Mouse (Mus musculus) liver, embryonic 12.5 days (tissue): ENCODE measurements around the gene Rgs19. TPM values are rescaled to one million over a fixed set of nuclear protein-coding genes. Genes with fewer than 3 reads are reported as not detected.

Source experiments
- ATAC-seq: fragments of 200-750 bp; cut with Nextera tagmentation; 2 replicates; pipeline ENCODE4 v1.8.0; 2017; ENCODE audit warnings: moderate number of reproducible peaks, mild to moderate bottlenecking, moderate library complexity
- H3K27ac ChIP-seq: fragments of 300-500 bp; sonication (generic); 2 replicates; pipeline ENCODE4 v1.5.1; 2016; ENCODE audit warnings: mild to moderate bottlenecking
- H3K27me3 ChIP-seq: fragments of 300-500 bp; sonication (generic); replicated peaks from 2 replicates; pipeline ENCODE4 v1.6.1; 2016; ENCODE audit warnings: mild to moderate bottlenecking, moderate library complexity
- H3K36me3 ChIP-seq: fragments of 300-500 bp; sonication (generic); 2 replicates; pipeline ENCODE4 v1.6.1; 2016; ENCODE audit warnings: mild to moderate bottlenecking, moderate library complexity
- H3K4me1 ChIP-seq: fragments of 300-500 bp; sonication (generic); 2 replicates; pipeline ENCODE4 v1.6.1; 2016
- H3K4me2 ChIP-seq: fragments of 300-500 bp; sonication (generic); 2 replicates; pipeline ENCODE4 v1.6.1; 2016; ENCODE audit warnings: mild to moderate bottlenecking, moderate library complexity
- H3K4me3 ChIP-seq: fragments of 300-500 bp; sonication (generic); 2 replicates; pipeline ENCODE4 v1.5.1; 2016; ENCODE audit warnings: mild to moderate bottlenecking, moderate library complexity
- H3K9ac ChIP-seq: fragments of 300-500 bp; sonication (generic); 2 replicates; pipeline ENCODE4 v1.6.1; 2016; ENCODE audit warnings: mild to moderate bottlenecking, moderate library complexity
- H3K9me3 ChIP-seq: fragments of 300-500 bp; sonication (generic); replicated peaks from 2 replicates; pipeline ENCODE4 v1.6.1; 2016; ENCODE audit warnings: mild to moderate bottlenecking, moderate library complexity
- WGBS: fragments of 180-500 bp; shearing (Covaris S2); methylation state at CpG from one replicate; pipeline ENCODE4 v1.1.7; 2016; ENCODE audit not compliant: insufficient replicate concordance; 5-methylcytosine and 5-hydroxymethylcytosine counted together
- polyA plus RNA-seq: library from polyadenylated mRNA; unstranded; fragments of >200 nt; fragmentation: Nextera tagmentation; extraction: Ambion mirVana; gene quantifications from 2 replicates; pipeline ENCODE4 v1.2.1, GENCODE M21; 2016

Rgs19 gene
- 24.0 and 26.9 TPM in 2 replicates for polyA plus RNA-seq

GRCm38 (mm10) chr2:181693339-181694280, at the start of gene Rgs19:
Gene Rgs19, minus strand, starts transcription at chr2:181693977.
- Histone ChIP-seq H3K4me3 (peak within 1 kb of the TSS; percentile 62), H3K27me3 (peaks cover 27% of the 10 kb centered on the region), H3K4me1 (peaks cover 29% of the 10 kb centered on the region), H3K27ac (peak within 1 kb of the TSS; percentile 51; the same call in 1 of the 2 replicates), H3K9me3 (no peaks in the 10 kb centered on the region), H3K4me2 (peak within 1 kb of the TSS; percentile 87), H3K36me3 (peaks cover 14% of the 10 kb centered on the region), H3K9ac (peak within 1 kb of the TSS; percentile 65)
- ATAC-seq = peak; percentile 65
- WGBS = under 1% methylated on average over 74 of the region's 75 CpGs

- Histone ChIP-seq H3K9ac (no peak overlapping the region), H3K36me3 (no peaks in the 10 kb centered on the region), H3K4me3 (no peak overlapping the region), H3K27ac (no peak overlapping the region), H3K4me1 (no peaks in the 10 kb centered on the region), H3K27me3 (no peaks in the 10 kb centered on the region), H3K9me3 (no peaks in the 10 kb centered on the region), H3K4me2 (no peak overlapping the region)
- no peak for ATAC-seq
- WGBS = 40% methylated on average over 3 of the region's 3 CpGs
Measured at GRCm38 (mm10) chr2:181730051-181730450, 36.3 kb upstream of the Rgs19 start.

- no peak overlapping the region for H3K4me2 ChIP-seq
- H3K4me3 ChIP-seq = no peak overlapping the region
- H3K36me3 ChIP-seq = no peaks in the 10 kb centered on the region
- H3K4me1 ChIP-seq = no peaks in the 10 kb centered on the region
- no peaks in the 10 kb centered on the region for H3K9me3 ChIP-seq
- no peaks in the 10 kb centered on the region for H3K27me3 ChIP-seq
- no peak for ATAC-seq
- H3K27ac ChIP-seq = no peak overlapping the region
- H3K9ac ChIP-seq = no peak overlapping the region
- WGBS = 38% methylated on average over 9 of the region's 9 CpGs
Measured at GRCm38 (mm10) chr2:181727659-181728262, 34.0 kb upstream of the Rgs19 start.

- no peak overlapping the region for H3K9ac ChIP-seq
- H3K4me2 ChIP-seq = no peak overlapping the region
- WGBS = 9% methylated on average over 3 of the region's 3 CpGs
- no peaks in the 10 kb centered on the region for H3K9me3 ChIP-seq
- H3K4me3 ChIP-seq = no peak overlapping the region
- H3K27me3 ChIP-seq = no peaks in the 10 kb centered on the region
- no peaks in the 10 kb centered on the region for H3K4me1 ChIP-seq
- no peak for ATAC-seq
- no peak overlapping the region for H3K27ac ChIP-seq
- H3K36me3 ChIP-seq = no peaks in the 10 kb centered on the region
Measured at GRCm38 (mm10) chr2:181722213-181722612, 28.4 kb upstream of the Rgs19 start.

GRCm38 (mm10) chr2:181721200-181721599, 27.4 kb upstream of the Rgs19 start:
- H3K27me3 ChIP-seq = no peaks in the 10 kb centered on the region
- no peak overlapping the region for H3K27ac ChIP-seq
- no peak overlapping the region for H3K4me2 ChIP-seq
- H3K9ac ChIP-seq = no peak overlapping the region
- no peak for ATAC-seq
- no peaks in the 10 kb centered on the region for H3K36me3 ChIP-seq
- H3K4me3 ChIP-seq = no peak overlapping the region
- H3K4me1 ChIP-seq = no peaks in the 10 kb centered on the region
- H3K9me3 ChIP-seq = no peaks in the 10 kb centered on the region

GRCm38 (mm10) chr2:181720061-181720460, 26.3 kb upstream of the Rgs19 start:
- Histone ChIP-seq H3K27me3 (no peaks in the 10 kb centered on the region), H3K9ac (no peak overlapping the region), H3K27ac (no peak overlapping the region), H3K36me3 (no peaks in the 10 kb centered on the region), H3K4me1 (peaks cover 1% of the 10 kb centered on the region), H3K4me2 (no peak overlapping the region), H3K4me3 (no peak overlapping the region), H3K9me3 (no peaks in the 10 kb centered on the region)
- ATAC-seq = no peak
- WGBS = 19% methylated on average over 3 of the region's 3 CpGs

- H3K36me3 ChIP-seq = no peaks in the 10 kb centered on the region
- H3K9me3 ChIP-seq = no peaks in the 10 kb centered on the region
- H3K4me2 ChIP-seq = no peak overlapping the region
- ATAC-seq = no peak
- H3K4me3 ChIP-seq = no peak overlapping the region
- no peak overlapping the region for H3K9ac ChIP-seq
- peaks cover 4% of the 10 kb centered on the region for H3K4me1 ChIP-seq
- H3K27ac ChIP-seq = no peak overlapping the region
- H3K27me3 ChIP-seq = no peaks in the 10 kb centered on the region
- WGBS = 49% methylated on average over 3 of the region's 3 CpGs
Measured at GRCm38 (mm10) chr2:181716991-181717390, 23.2 kb upstream of the Rgs19 start.

GRCm38 (mm10) chr2:181715382-181715781, 21.6 kb upstream of the Rgs19 start:
- Histone ChIP-seq H3K4me2 (peak overlapping the region; percentile 17; the same call in 1 of the 2 replicates), H3K4me3 (no peak overlapping the region), H3K9ac (no peak overlapping the region), H3K27ac (no peak overlapping the region), H3K4me1 (peaks cover 4% of the 10 kb centered on the region), H3K9me3 (no peaks in the 10 kb centered on the region), H3K36me3 (no peaks in the 10 kb centered on the region), H3K27me3 (no peaks in the 10 kb centered on the region)
- no peak for ATAC-seq
- WGBS = 61% methylated on average over 3 of the region's 3 CpGs

- no peaks in the 10 kb centered on the region for H3K36me3 ChIP-seq
- under 1% methylated on average over 7 of the region's 7 CpGs for WGBS
- H3K4me1 ChIP-seq = peaks cover 4% of the 10 kb centered on the region
- no peaks in the 10 kb centered on the region for H3K27me3 ChIP-seq
- no peaks in the 10 kb centered on the region for H3K9me3 ChIP-seq
- no peak within 1 kb of the TSS for H3K4me3 ChIP-seq
- no peak within 1 kb of the TSS for H3K27ac ChIP-seq
- no peak for ATAC-seq
- H3K9ac ChIP-seq = no peak within 1 kb of the TSS
- peak within 1 kb of the TSS; percentile 17; the same call in 1 of the 2 replicates for H3K4me2 ChIP-seq
Measured at GRCm38 (mm10) chr2:181714903-181715326, 21.1 kb upstream of the Rgs19 start, which contains the start of gene Oprl1. Gene Oprl1, plus strand, starts transcription at chr2:181715016.

- 59% methylated on average over 1 of the region's 1 CpGs for WGBS
- Histone ChIP-seq H3K4me1 (peaks cover 4% of the 10 kb centered on the region), H3K4me3 (no peak overlapping the region), H3K4me2 (no peak overlapping the region), H3K27me3 (no peaks in the 10 kb centered on the region), H3K36me3 (no peaks in the 10 kb centered on the region), H3K9ac (no peak overlapping the region), H3K9me3 (no peaks in the 10 kb centered on the region), H3K27ac (no peak overlapping the region)
- ATAC-seq = no peak
Measured at GRCm38 (mm10) chr2:181713749-181714148, 20.0 kb upstream of the Rgs19 start.

GRCm38 (mm10) chr2:181706668-181707067, 12.9 kb upstream of the Rgs19 start:
- H3K4me3 ChIP-seq = no peak overlapping the region
- no peaks in the 10 kb centered on the region for H3K36me3 ChIP-seq
- no peak overlapping the region for H3K9ac ChIP-seq
- H3K4me2 ChIP-seq = no peak overlapping the region
- no peak for ATAC-seq
- 19% methylated on average over 4 of the region's 4 CpGs for WGBS
- no peaks in the 10 kb centered on the region for H3K27me3 ChIP-seq
- H3K9me3 ChIP-seq = no peaks in the 10 kb centered on the region
- no peak overlapping the region for H3K27ac ChIP-seq
- H3K4me1 ChIP-seq = no peaks in the 10 kb centered on the region

GRCm38 (mm10) chr2:181698241-181698640, 4.5 kb upstream of the Rgs19 start, which contains the start of gene Lkaaear1:
Gene Lkaaear1, minus strand, starts transcription at chr2:181698442.
- no peak within 1 kb of the TSS for H3K9ac ChIP-seq
- no peak within 1 kb of the TSS for H3K4me3 ChIP-seq
- H3K9me3 ChIP-seq = no peaks in the 10 kb centered on the region
- peaks cover 15% of the 10 kb centered on the region for H3K4me1 ChIP-seq
- H3K27me3 ChIP-seq = peaks cover 20% of the 10 kb centered on the region
- 46% methylated on average over 5 of the region's 5 CpGs for WGBS
- ATAC-seq = no peak
- no peak within 1 kb of the TSS for H3K4me2 ChIP-seq
- H3K36me3 ChIP-seq = no peaks in the 10 kb centered on the region
- no peak within 1 kb of the TSS for H3K27ac ChIP-seq
